Mouse (Mus musculus) adrenal gland (tissue): ENCODE results near the gene Lurap1.

Experiments used
- intact Hi-C: fragments of 180-260 bp; cut with DNase I; formaldehyde crosslinking; loops from one replicate; pipeline ENCODE4 v1.15.1; 2025
- long read RNA-seq, 2 experiments: library from polyadenylated mRNA; unstranded; transcript quantifications; one replicate each; pipeline ENCODE4 v2.0.0; 2020; ENCODE audit warnings: borderline replicate concordance in 1 of 2; ENCODE audit not compliant: insufficient replicate concordance in 1 of 2

Gene Lurap1
- long read RNA-seq, experiment 1, full-length matches to known transcripts = 4 of 4 reads
- long read RNA-seq, experiment 1, partial matches to known transcripts = 0 of 4 reads
- long read RNA-seq, experiment 1, other reads (novel, unspliced or antisense) = 0 of 4 reads
- long read RNA-seq, experiment 2, full-length matches to known transcripts = 5 of 7 reads
- long read RNA-seq, experiment 2, partial matches to known transcripts = 0 of 7 reads
- long read RNA-seq, experiment 2, other reads (novel, unspliced or antisense) = 2 of 7 reads

DNA sequence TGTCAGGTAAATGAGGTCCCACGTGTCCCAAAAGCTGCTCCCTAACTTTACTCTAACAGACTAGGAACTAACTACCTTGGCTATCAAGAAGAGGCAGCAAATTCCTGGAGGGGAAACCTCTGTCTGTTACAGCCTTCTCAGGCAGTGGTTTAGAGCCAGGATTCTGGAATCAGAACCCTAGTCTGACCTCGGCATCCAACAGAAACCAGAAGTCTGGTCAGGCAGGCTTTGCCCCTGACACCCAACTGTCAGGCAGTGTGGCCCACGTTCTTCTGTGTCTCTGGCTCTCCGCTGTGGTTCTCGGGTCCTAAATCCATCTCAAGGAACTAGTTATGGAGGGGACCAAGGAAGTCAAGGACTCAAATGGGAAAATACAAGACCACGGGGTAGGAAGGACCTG, at the start of gene Lurap1:
Lurap1 (minus strand) TSS at position 101 of the 400 bp plus-strand sequence.
- intact Hi-C loops = no loop called here

DNA sequence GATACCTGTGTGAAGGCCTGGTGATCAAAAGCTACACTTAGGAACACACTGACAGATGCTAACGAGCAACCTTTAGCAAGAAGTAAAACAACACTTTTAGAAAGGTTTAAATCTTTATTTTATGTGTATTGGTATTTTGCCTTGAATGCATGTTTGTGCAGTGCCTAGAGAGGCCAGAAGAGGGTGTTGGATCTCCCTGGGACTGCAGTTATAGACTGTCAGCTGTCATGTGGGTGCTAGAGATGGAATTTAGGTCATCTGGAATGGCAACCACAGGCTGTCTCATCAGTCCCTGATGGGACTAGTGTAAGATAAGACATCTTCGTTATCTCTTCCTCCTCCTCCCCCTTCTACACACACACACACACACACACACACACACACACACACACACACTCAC, 47.3 kb upstream of the Lurap1 start:
- intact Hi-C loops = no loop called here

DNA sequence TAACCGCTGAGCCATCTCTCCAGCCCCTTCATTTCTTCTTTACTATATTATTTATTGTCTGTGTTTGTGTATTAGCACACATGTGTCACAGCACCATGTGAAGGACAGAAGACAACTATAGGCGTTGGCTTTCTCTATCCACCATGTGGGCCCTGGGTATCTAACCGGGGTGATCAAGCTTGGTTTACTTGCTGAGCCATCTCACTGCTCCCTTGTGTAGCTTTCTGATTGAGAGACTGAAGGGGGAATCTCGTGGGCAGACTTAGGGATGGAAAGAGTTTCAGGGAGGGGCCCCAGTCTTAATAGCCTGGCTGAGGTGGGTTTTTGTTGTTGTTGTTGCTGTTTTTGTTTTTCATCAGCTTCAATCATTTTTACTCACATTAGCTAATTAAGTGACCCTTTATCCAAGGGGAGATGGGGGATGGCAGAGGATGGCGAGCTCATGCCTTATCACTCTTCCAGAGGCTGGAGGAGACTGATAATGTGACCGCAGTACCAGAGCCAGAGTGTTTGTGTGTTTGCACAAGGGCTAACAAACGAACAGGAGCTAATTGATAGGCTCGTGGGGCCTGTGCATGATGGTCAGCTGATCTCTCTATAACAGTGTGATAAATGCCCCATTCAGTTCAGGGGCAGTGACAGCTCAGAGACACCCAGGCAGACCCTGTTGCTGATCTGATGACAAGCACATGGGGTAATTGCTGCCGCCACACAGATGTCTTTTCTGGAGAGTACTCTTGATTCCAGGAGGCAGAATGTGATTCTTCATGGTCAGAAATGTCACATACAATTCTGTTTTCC, 42.6 kb upstream of the Lurap1 start:
- intact Hi-C loops = no loop called here

DNA sequence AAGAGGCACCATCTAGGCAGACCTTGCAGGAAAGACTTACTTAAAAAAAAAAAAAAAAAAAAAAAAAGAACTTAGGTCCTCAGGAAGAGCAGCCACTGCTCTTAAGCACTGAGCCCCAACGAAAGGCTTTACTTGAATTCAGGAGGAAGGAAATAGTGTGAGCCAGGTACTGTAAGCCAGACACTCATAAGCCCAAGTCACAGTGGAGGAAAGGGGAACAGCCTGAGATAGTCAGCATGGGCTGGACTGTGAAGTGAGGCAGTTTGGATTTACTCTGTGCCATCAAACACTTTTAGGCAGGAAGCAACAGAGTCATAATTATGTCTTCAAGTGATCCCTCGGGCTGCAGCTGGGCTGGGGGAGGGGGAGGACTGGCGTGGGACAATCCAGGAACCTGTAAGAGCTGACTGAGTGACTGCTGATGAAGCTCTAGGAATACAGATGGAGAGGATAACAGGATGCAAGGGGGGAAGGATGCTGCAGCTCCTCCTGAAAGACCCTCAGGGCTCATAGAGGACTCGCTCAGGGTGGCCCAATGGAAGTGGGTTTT, 41.2 kb upstream of the Lurap1 start:
- intact Hi-C loops = no loop called here

DNA sequence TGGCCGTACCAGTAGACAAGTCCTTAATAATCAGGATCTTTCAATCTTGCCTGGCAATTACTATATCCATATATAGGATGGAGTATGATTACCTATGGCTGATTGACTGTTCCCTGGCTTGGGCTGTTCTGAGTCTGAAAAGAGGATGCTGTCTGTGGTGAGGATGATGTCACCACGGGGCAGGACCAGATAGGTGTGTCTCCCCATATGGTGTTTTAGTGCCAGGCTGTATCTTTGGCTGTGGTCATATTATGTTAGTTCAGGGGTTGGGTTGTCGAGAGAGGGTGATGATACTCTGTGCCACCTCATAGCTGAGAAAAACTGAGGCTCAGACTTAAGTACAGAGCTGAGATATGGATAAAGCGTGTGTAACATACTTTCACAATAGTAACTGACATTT, 33.9 kb upstream of the Lurap1 start:
- intact Hi-C loops = no loop called here

DNA sequence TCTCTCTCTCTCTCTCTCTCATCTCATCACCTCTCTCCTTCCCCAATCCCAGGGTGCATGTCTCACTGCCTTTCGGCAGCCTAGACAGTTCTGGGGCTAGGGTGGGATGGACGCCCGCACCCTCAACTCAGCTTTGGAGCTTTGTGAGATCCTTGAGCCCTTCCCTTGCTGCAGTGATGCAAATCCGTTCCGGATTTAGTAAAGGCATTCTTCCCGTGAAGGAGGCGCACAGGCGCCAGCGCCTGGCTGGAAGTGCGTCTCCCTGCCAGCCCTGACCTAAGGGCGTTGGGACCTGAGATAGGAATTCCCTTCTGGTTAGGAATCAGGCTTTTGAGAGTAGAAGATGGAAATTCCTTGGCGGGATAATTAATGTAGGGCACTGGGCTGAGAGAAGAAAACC, 31.6 kb upstream of the Lurap1 start:
- intact Hi-C loops = no loop called here

DNA sequence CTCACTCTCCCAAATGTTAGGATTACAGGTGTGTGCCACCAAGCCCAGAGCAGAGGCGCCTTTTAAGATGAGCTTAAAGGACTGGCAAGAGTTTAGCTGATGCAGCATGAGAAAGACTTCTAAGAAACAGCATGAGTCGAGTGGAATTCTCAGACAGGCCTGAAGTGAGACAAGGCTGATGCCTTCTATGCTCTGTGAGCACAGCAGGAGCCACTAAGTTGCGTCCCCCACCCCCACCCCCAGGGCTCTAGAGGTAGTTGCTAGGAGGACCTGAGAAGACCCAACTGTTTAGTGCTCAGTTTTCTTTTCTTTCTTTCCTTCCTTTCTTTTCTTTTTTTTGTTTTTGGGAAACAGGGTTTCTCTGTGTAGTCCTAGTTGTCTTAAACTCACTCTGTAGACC, 30.9 kb upstream of the Lurap1 start:
- intact Hi-C loops = no loop called here

DNA sequence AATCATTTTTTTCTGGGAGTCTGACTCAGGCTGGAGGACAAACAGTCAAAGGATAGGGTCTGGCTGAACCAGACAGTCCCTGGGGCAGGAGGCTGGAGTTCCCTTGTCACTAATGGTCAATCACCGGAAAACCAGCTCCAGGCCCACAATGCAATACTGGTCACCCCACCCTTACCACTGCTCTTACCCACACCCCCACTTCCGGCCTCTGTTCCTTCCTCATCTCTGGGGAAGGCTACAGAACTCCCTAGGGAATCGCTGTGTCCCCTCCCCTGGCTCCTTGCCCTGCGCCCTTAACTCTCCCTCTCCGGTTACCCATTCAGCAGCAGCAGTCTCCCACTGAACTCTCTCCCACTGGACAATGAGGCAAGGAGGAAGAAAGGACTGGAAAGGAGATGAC, 26.0 kb upstream of the Lurap1 start:
- intact Hi-C loops = no loop called here

DNA sequence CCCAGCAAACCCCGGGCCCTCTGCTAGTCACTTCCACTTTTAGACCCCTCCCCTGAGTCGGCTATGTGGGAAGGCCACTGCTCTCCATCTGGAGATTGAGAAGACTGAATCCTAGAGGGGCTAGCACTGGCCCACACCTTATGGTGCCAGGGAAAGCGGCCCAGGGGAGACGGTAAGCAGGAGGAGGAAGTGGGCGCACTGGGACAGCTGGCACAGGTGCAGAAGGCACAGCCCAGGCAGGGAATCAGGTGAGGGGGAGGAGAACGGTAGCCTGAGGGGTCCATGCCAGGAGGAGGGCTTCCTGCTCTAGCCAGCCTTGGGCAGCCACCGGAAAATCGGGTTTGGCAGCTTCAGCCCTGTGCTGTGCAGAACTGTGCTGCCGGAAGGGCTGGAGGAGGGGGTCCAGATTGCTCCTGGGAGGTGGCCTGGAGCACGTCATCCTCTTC, 25.4 kb upstream of the Lurap1 start:
- intact Hi-C loops = no loop called here

DNA sequence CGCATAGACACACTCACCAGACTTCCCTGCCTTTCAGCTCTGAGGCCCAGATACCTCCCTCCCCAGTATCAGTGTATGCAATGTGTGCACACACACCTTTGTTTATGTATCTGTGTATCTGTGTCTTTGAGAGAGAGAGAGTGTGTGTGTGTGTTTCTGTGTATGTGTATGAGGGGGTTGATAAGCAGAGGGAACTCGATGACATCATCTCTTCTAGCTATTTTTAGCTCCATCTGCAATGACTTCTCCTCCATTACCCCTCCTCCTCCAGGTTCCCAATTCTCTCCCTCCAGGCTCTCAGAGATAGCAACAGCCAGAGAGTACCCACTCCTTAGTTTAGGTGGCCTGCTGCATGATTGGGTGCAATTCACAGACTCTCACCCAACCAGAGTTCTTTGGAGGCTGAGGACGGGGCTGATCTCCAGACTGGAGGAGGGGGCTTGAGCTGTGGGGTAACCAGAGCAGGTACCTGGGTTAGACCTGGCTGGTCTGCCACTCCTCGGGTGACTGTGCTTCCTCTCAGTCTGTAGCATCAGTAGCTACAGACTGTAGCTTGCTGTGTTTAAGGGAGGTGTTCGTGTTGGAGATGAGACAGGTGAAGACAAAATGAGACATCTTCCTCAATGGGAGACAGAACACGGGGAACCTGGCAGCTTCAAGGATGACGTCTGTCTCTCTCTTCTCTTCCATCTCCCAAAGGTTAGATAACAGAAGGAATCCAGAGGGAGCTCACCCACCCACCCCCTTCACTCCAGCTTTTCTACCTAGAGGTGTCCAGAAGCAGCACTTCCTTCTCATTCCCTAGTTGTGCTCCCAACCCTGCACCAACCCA, 24.8 kb upstream of the Lurap1 start:
- intact Hi-C loops = no loop called here

DNA sequence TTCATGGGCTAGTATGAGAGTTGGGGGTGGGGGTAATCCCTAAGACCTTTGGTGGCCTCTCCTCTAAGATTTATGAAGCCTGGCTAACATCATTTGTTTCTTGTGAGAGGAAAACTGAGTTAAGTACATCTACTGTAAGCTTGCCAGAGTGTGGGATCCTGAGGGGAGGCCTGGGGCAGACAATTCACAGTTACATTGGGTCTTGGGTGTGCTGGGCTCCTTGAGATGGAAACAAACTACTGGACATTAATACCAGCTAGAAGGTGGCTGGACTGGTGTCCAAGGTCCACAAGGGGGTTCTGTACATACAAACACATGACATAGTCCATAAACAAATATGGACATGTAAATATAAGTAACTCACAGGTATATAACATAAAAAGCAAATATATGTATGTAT, 24.0 kb upstream of the Lurap1 start:
- intact Hi-C loops = no loop called here

DNA sequence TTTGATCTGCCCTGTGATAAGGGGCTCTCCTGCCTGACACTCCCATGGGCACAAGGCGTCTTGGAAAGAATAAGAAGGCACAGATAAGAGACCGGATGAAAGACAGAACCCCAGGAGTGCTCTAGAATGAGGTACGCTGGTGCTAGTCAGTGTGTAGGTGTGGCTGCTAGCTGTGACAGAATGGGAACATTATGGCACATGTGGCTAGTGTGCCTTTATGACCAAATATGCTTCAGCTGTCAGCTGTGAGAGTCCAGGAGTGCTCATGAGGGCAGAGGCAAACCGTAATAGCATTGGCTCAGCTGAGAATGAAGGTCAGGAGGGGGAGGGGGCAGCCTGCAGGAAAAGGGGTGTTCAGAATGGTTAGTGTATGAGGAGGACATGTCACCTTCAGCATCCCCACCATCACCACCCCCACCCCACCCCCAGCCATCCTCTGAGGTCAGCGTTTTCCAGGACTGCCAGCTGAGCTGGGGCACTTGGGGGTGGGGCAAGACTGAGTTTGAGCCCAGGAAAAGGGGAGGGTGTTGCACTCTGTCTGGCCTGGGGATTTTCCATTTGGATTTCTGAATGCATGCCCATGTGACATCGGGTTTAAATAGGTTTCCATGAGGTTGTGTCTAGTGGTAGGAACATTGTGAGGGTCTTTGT, 23.5 kb upstream of the Lurap1 start:
- intact Hi-C loops = loop anchor here (5.0 kb wide), 1 partner anchor 48 kb away; the partner anchor contains the start of gene Pik3r3

DNA sequence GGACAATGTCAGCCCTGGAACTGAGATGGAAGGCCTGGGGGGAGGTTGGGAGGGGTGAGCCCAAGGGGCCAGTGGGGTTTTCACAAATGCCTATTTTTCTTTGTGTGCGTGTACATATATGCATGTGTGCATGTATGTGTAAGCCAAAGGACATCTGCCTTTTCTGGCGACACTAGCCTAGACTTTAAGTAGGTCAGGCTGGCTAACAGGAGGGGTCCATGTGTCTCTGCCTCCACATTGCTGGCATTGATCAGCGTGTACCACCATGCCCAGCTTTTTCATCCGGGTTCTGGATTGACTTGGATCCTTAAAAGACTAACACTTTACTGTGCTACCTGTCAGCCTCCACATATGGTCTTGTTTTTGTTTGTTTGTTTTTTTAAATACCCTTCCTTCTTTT, 22.6 kb upstream of the Lurap1 start:
- intact Hi-C loops = loop anchor here (5.0 kb wide), 1 partner anchor 49 kb away; the partner anchor contains the start of gene Pik3r3

DNA sequence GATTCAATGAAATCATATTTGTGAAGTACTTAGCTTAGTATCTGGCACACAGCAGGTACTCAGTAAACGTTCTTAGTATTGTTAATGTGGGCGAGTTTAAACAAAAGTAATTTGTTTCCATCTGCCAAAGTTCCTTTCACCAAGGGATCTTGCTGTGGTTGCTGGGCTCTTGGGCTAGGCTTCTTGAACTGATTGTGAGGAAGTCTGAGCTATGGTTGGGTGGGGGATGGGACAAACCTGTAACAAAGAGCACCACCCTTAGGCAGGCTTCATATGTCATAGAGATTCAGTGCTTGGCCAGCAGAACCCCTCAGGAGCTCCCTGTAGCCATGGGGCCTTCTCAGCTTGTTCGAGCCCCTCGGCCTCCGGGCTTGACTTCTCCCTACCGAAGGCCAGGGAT, 21.9 kb upstream of the Lurap1 start, which contains the start of the genes 1700042G07Rik and Gm49337:
1700042G07Rik (plus strand) TSS at position 301 of the 400 bp plus-strand sequence.
Gm49337 (plus strand) TSS at position 313 of the 400 bp plus-strand sequence.
- intact Hi-C loops = loop anchor here (5.0 kb wide), 1 partner anchor 49 kb away; the partner anchor contains the start of gene Pik3r3

DNA sequence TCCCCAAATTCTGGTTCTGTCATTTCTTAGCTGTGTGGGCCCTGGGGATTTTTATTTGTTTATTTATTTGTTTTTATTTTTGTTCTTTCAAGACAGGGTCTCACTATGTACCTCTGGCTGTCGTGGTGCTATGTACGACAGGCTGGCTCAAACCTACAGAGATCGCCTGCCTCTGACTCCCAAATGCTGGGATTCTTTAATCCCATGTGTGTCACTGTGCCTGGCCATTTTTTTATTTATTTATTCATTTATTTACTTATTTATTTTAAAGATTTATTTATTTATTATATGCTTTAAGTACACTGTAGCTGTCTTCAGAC, 18.2 kb upstream of the Lurap1 start:
- intact Hi-C loops = loop anchor here (5.0 to 10.0 kb wide), 2 partner anchors 113 to 275 kb away; no protein-coding TSS in a partner anchor

DNA sequence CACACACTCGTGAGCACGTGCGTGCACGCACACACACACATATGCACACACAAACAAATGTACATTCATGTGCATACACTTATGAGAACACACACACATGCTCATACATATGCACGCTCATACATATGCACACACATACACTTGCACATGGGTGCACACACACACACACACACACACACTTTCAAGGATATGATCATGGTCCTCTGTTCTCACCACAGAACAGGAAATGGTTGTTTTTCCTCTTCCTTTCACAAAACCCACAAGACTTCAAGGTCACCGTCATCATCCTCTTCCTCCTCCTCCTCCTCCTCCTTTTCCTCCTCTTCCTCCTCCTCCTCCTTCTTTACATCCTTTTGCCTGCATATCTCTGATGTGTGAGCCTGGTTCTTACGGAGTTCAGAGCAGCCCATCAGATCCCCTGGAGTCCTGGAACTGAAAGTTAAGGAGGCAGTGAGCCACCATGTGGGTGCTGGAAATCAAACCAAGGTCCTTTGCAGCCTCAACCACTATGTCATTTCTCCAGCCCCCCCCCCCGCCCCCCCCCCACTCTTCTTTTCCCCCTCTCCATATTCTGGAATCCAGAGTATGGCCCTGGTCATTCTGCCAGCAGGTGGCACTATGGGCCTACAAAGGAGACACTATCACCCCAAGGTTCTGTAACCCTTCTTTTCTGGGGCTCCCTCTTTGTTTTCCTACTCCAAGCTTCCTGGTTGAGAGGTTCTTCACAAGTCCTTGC, 17.6 kb upstream of the Lurap1 start:
- intact Hi-C loops = loop anchor here (5.0 to 10.0 kb wide), 2 partner anchors 114 to 276 kb away; no protein-coding TSS in a partner anchor

DNA sequence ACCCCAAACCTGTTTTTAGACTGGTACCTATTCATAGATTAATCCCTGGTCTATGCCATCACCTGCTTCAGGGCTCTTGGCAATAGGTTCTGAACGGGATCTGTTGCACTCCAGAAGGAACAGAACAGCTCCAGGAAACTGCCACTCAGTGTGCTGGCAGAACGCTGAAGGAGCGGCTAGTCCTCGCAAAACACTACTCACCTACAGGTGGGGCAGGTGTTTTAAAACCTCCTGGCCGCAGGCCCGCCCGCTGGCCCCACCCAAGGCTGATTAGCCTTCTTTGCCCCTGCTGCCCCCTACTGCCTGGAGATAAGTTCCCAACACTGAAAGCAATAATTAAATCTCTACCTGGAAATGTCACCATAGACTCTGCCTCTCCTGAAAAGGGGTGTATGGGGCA, 16.3 kb upstream of the Lurap1 start, which contains the start of gene Tspan1:
Tspan1 (minus strand) TSS at position 198 of the 400 bp plus-strand sequence.
- intact Hi-C loops = loop anchor here (5.0 to 10.0 kb wide), 2 partner anchors 115 to 277 kb away; no protein-coding TSS in a partner anchor

DNA sequence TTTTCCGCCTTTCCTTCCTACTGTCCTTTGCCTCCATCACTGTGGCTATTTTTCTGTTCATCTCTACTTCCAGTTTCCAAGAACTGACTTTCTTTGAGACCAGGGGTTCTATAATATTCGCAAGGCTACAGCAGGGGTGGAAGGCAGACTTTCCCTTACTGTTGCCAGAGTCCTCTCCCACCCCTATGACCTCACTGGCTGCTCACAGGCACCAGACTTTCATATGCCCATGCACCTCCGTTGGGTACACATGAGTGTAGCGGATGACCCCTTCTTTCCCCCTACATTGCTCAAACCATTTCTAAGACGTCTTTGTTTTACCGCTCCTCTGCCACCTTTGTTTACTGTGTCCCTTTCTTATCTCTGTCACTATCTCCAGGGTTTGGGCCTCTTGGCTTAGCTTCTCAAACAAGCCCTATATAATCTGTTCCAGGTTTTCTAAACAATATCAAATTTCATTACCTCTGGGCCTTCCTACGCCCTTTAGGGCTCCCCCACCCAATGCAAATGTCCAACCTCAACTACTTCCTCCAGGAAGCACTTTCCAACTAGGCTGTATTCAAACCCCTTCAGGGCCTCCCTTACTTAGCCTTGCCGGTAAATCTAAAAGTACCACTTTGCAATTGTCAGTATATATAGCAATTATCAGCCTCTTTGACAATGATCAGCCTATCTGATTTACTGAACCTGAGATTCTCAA, 14.7 kb upstream of the Lurap1 start:
- intact Hi-C loops = loop anchor here (5.0 to 10.0 kb wide), 2 partner anchors 116 to 279 kb away; no protein-coding TSS in a partner anchor
